Mouse (Mus musculus): Measurements from ENCODE around the gene Sema7a. TPM values are rescaled to one million over a fixed set of nuclear protein-coding genes. Genes with fewer than 3 reads are reported as not detected.

Sema7a gene
- polyA plus RNA-seq, 1 experiment from 2014 or later, result 0.38 TPM

DNA sequence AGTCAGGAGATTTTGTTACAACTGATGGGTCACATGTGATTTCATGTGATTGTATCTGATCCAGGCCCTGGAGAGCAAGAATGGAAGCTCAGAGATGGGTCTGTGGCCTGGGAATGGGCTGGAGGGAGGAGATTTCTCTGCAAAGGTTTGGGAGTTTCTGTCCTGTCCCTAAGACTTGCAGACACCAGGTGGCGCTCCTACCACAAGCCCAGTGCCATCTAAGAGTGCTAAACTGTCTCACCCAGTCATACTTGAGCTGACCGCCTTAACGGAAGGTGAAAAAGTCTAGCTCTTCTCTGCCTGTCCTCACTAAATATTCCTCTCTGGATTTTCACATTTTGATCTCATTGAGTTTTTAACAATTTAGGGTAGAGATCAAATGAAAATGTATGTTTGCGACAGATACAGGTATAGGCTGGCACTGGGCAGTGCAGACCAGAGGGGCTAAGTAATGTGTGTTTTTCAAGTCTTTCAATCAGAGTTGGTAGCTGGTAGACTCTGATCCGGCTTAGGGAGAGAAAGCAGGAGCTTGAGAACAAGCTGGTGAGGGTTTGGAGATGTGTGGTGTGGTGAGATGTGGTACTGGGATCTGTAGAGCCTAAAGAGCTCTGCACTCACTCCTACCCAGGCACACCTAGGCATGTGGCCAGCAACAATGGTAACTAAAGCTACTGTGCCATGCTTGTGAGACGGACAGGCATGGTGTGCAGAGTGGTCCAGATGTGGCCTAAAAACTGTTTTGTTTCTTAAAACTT lies 4.1 kb upstream of the Sema7a start:
- H3K4me2 ChIP-seq (ENCODE audit: low read length), result no peak overlapping the region
- 29% methylated on average over 6 of the region's 6 CpGs for WGBS
- H3K4me1 ChIP-seq (replicated peaks; ENCODE audit: control insufficient read depth, insufficient read depth, low read length), result 0 out of 2 replicates have a peak, but pooled peaks cover 7% of the 10 kb centered on the region
- no peak overlapping the region for H3K9ac ChIP-seq (ENCODE audit: low read length)
- ATAC-seq (replicated peaks; ENCODE audit: low FRiP score, low TSS enrichment, low read depth) (no peak), DNase-seq (ENCODE audit: low spot score) (peak; percentile 92)
- no peak overlapping the region for H3K4me3 ChIP-seq (ENCODE audit: low read depth, low read length)
- H3K27me3 ChIP-seq (replicated peaks; ENCODE audit: control insufficient read depth, insufficient read depth, low read length), result peaks cover 29% of the 10 kb centered on the region
- no peak overlapping the region for H3K27ac ChIP-seq (ENCODE audit: low read depth)
- H3K9me3 ChIP-seq (ENCODE audit: control insufficient read depth, low read length), result no peaks in the 10 kb centered on the region
- H3K36me3 ChIP-seq (ENCODE audit: control insufficient read depth, insufficient read depth, low read length), result no peaks in the 10 kb centered on the region

GRCm38 (mm10) chr9:57937171-57937570 lies 2.7 kb upstream of the Sema7a start:
- no peaks in the 10 kb centered on the region for H3K9me3 ChIP-seq (ENCODE audit: control insufficient read depth, low read length)
- H3K36me3 ChIP-seq (ENCODE audit: control insufficient read depth, insufficient read depth, low read length), result no peaks in the 10 kb centered on the region
- no peak overlapping the region for H3K9ac ChIP-seq (ENCODE audit: low read length)
- H3K4me3 ChIP-seq (ENCODE audit: low read depth, low read length), result no peak overlapping the region
- ATAC-seq (replicated peaks; ENCODE audit: low FRiP score, low TSS enrichment, low read depth) (no peak), DNase-seq (ENCODE audit: low spot score) (no peak)
- peaks cover 42% of the 10 kb centered on the region for H3K27me3 ChIP-seq (replicated peaks; ENCODE audit: control insufficient read depth, insufficient read depth, low read length)
- no peak overlapping the region for H3K27ac ChIP-seq (ENCODE audit: low read depth)
- WGBS, result 82% methylated on average over 4 of the region's 4 CpGs
- no peak overlapping the region for H3K4me2 ChIP-seq (ENCODE audit: low read length)
- 0 out of 2 replicates have a peak, but pooled peaks cover 8% of the 10 kb centered on the region for H3K4me1 ChIP-seq (replicated peaks; ENCODE audit: control insufficient read depth, insufficient read depth, low read length)

GRCm38 (mm10) chr9:57937651-57938050 lies 2.3 kb upstream of the Sema7a start:
- Histone ChIP-seq H3K4me2 (ENCODE audit: low read length) (no peak overlapping the region), H3K4me1 (replicated peaks; ENCODE audit: control insufficient read depth, insufficient read depth, low read length) (0 out of 2 replicates have a peak, but pooled peaks cover 8% of the 10 kb centered on the region), H3K9ac (ENCODE audit: low read length) (no peak overlapping the region), H3K27ac (ENCODE audit: low read depth) (no peak overlapping the region), H3K4me3 (ENCODE audit: low read depth, low read length) (no peak overlapping the region), H3K9me3 (ENCODE audit: control insufficient read depth, low read length) (no peaks in the 10 kb centered on the region), H3K27me3 (replicated peaks; ENCODE audit: control insufficient read depth, insufficient read depth, low read length) (peaks cover 47% of the 10 kb centered on the region), H3K36me3 (ENCODE audit: control insufficient read depth, insufficient read depth, low read length) (no peaks in the 10 kb centered on the region)
- WGBS, result 61% methylated on average over 6 of the region's 6 CpGs
- no peak for DNase-seq (ENCODE audit: low spot score)
- no peak for ATAC-seq (replicated peaks; ENCODE audit: low FRiP score, low TSS enrichment, low read depth)

GRCm38 (mm10) chr9:57938225-57939055 lies 1.5 kb upstream of the Sema7a start:
- Histone ChIP-seq H3K4me2 (ENCODE audit: low read length) (no peak overlapping the region), H3K4me3 (ENCODE audit: low read depth, low read length) (no peak overlapping the region), H3K27ac (ENCODE audit: low read depth) (no peak overlapping the region), H3K4me1 (replicated peaks; ENCODE audit: control insufficient read depth, insufficient read depth, low read length) (0 out of 2 replicates have a peak, but pooled peaks cover 8% of the 10 kb centered on the region), H3K36me3 (ENCODE audit: control insufficient read depth, insufficient read depth, low read length) (no peaks in the 10 kb centered on the region), H3K9ac (ENCODE audit: low read length) (no peak overlapping the region), H3K27me3 (replicated peaks; ENCODE audit: control insufficient read depth, insufficient read depth, low read length) (peaks cover 54% of the 10 kb centered on the region), H3K9me3 (ENCODE audit: control insufficient read depth, low read length) (no peaks in the 10 kb centered on the region)
- DNase-seq (ENCODE audit: low spot score) (no peak), ATAC-seq (replicated peaks; ENCODE audit: low FRiP score, low TSS enrichment, low read depth) (no peak)
- WGBS, result 74% methylated on average over 5 of the region's 5 CpGs

DNA sequence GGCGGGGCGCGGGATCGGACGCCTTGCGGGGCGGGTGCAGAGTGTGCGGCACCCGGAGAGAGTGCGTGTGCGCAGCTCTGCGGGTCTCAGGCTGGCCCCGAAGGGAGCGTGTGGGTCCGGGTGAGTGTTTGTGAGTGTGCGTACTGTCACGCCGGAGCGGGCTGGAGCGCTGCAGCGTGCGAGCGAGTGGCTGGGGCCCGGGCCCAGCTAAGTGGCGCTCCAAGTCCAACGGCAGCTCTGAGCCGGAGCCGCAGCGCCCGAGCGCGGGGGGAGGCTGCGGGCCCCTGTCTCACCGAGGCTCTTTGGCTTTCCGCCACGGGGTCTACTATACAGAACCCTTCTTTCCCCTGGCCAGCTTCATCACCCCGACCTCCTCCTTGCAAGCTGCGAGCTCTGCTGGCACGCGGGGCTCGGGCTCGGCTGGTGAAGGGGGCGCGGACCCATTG lies 460 bp downstream of the Sema7a start:
- peak overlapping the region; percentile 48 for H3K9ac ChIP-seq (ENCODE audit: low read length)
- peaks cover 55% of the 10 kb centered on the region for H3K27me3 ChIP-seq (replicated peaks; ENCODE audit: control insufficient read depth, insufficient read depth, low read length)
- WGBS, result under 1% methylated on average over 40 of the region's 44 CpGs
- H3K4me1 ChIP-seq (replicated peaks; ENCODE audit: control insufficient read depth, insufficient read depth, low read length), result 0 out of 2 replicates have a peak, but pooled peaks cover 8% of the 10 kb centered on the region
- peak; percentile 63 for ATAC-seq (replicated peaks; ENCODE audit: low FRiP score, low TSS enrichment, low read depth)
- peak overlapping the region; percentile 66 for H3K4me3 ChIP-seq (ENCODE audit: low read depth, low read length)
- H3K4me2 ChIP-seq (ENCODE audit: low read length), result peak overlapping the region; percentile 98
- no peaks in the 10 kb centered on the region for H3K9me3 ChIP-seq (ENCODE audit: control insufficient read depth, low read length)
- peak; percentile 77 for DNase-seq (ENCODE audit: low spot score)
- H3K36me3 ChIP-seq (ENCODE audit: control insufficient read depth, insufficient read depth, low read length), result no peaks in the 10 kb centered on the region
- H3K27ac ChIP-seq (ENCODE audit: low read depth), result no peak overlapping the region

DNA sequence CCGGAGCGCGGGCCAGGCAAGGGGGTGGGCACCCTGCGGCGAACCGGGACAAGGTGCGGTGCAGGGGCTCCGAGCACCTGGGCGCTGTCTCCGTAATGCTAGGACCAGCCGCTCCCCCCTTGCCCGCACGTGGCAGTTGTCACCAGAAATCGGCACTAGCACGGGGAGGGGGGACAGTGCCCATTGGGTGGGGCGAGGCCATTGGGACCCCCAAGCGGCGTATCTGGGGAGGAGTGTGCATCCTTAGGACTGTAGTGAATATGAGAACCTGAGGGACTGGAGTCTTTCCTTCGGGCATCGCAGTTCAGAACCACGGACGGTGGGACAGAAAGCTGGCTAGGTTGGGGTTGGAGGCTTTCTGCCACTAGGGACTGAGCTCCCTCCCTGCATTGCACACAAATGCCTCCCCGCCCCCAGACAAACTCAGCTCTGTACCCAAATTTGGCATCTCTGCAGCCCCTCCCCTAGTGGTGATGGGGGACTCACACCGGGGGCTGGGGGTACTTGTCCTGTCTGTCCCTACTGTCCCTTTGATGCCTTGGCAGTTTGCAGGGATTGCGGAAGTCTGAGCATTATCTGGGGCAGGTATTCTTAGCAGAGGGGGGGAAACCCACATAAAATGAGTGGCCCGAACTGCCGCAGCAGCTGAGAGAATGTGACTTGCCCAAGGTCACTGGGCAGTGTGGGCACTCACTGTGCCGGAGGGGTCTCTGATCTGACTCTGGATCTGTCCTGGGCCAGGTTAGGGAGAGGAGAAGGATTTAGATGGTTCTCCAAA lies 1.1 kb downstream of the Sema7a start:
- Histone ChIP-seq H3K9ac (ENCODE audit: low read length) (peak overlapping the region; percentile 48; the same call in 1 of the 2 replicates), H3K4me2 (ENCODE audit: low read length) (peak overlapping the region; percentile 98), H3K4me3 (ENCODE audit: low read depth, low read length) (peak overlapping the region; percentile 66), H3K27me3 (replicated peaks; ENCODE audit: control insufficient read depth, insufficient read depth, low read length) (peaks cover 55% of the 10 kb centered on the region), H3K9me3 (ENCODE audit: control insufficient read depth, low read length) (no peaks in the 10 kb centered on the region), H3K4me1 (replicated peaks; ENCODE audit: control insufficient read depth, insufficient read depth, low read length) (0 out of 2 replicates have a peak, but pooled peaks cover 12% of the 10 kb centered on the region), H3K36me3 (ENCODE audit: control insufficient read depth, insufficient read depth, low read length) (no peaks in the 10 kb centered on the region), H3K27ac (ENCODE audit: low read depth) (no peak overlapping the region)
- 6% methylated on average over 28 of the region's 28 CpGs for WGBS
- ATAC-seq (replicated peaks; ENCODE audit: low FRiP score, low TSS enrichment, low read depth) (0 out of 2 replicates have a peak, but pooled peaks have one; percentile 6), DNase-seq (ENCODE audit: low spot score) (no peak)

- no peaks in the 10 kb centered on the region for H3K9me3 ChIP-seq (ENCODE audit: control insufficient read depth, low read length)
- 0 out of 2 replicates have a peak, but pooled peaks cover 12% of the 10 kb centered on the region for H3K4me1 ChIP-seq (replicated peaks; ENCODE audit: control insufficient read depth, insufficient read depth, low read length)
- H3K27ac ChIP-seq (ENCODE audit: low read depth), result no peak overlapping the region
- 58% methylated on average over 2 of the region's 2 CpGs for WGBS
- no peak overlapping the region for H3K4me2 ChIP-seq (ENCODE audit: low read length)
- no peak overlapping the region for H3K9ac ChIP-seq (ENCODE audit: low read length)
- peaks cover 58% of the 10 kb centered on the region for H3K27me3 ChIP-seq (replicated peaks; ENCODE audit: control insufficient read depth, insufficient read depth, low read length)
- ATAC-seq (replicated peaks; ENCODE audit: low FRiP score, low TSS enrichment, low read depth) (no peak), DNase-seq (ENCODE audit: low spot score) (no peak)
- H3K36me3 ChIP-seq (ENCODE audit: control insufficient read depth, insufficient read depth, low read length), result no peaks in the 10 kb centered on the region
- no peak overlapping the region for H3K4me3 ChIP-seq (ENCODE audit: low read depth, low read length)
Measured at GRCm38 (mm10) chr9:57942039-57942438, 2.1 kb downstream of the Sema7a start.

DNA sequence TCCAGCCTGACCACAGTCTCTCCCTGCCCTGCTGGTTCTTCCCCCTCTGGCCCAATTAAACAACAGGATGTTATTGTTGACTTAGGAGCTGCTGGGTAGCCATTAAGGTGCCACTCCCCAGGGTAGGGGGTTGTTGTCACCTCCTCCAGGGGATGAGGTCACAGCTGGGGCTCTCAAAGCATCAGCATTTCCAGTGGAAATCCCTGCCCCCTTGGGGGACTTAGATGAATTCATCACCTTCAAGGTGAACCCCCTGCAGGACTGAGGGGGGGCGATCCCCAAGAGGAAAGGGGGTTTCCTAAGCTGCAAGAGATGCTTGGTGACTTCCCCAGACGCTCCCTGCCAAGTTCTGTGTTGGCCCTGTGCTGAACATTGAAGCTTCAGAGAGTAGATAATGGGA lies 3.2 kb downstream of the Sema7a start:
- Histone ChIP-seq H3K4me2 (ENCODE audit: low read length) (no peak overlapping the region), H3K27me3 (replicated peaks; ENCODE audit: control insufficient read depth, insufficient read depth, low read length) (peaks cover 54% of the 10 kb centered on the region), H3K4me3 (ENCODE audit: low read depth, low read length) (no peak overlapping the region), H3K27ac (ENCODE audit: low read depth) (no peak overlapping the region), H3K9ac (ENCODE audit: low read length) (no peak overlapping the region), H3K9me3 (ENCODE audit: control insufficient read depth, low read length) (no peaks in the 10 kb centered on the region), H3K36me3 (ENCODE audit: control insufficient read depth, insufficient read depth, low read length) (no peaks in the 10 kb centered on the region), H3K4me1 (replicated peaks; ENCODE audit: control insufficient read depth, insufficient read depth, low read length) (0 out of 2 replicates have a peak, but pooled peaks cover 12% of the 10 kb centered on the region)
- 28% methylated on average over 2 of the region's 2 CpGs for WGBS
- DNase-seq (ENCODE audit: low spot score) (no peak), ATAC-seq (replicated peaks; ENCODE audit: low FRiP score, low TSS enrichment, low read depth) (no peak)
